Mouse (Mus musculus) ES-Bruce4 (cell line): ENCODE results near the gene Cacna2d1.

ENCODE experiments used
- CTCF ChIP-seq: IDR thresholded peaks from one replicate; pipeline ENCODE4 v1.8.1; 2011; ENCODE audit warnings: low read depth, low read length
- EP300 ChIP-seq: IDR thresholded peaks from 2 replicates; pipeline ENCODE4 v1.6.1; 2011; ENCODE audit warnings: low read depth, low read length; ENCODE audit not compliant: insufficient read depth

DNA sequence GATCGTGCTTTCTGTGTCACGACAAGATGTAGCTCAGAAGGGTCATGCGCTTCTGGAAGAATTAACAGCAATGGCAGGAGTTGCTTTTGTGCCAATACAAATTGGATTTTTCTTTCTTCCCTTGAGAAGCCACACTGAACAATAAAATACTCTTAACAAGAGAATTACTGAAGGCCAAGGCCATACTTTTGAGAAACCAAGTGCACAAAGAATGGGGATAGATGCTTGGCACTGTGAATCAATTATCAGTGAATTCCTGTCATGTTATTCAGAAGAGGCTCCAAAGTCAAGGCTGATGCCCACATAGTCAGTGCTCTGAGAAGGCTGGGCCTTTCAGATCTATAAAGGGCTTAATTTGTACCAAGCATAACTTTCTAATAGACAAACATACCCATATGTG, 305.8 kb downstream of the Cacna2d1 start:
- TF ChIP-seq CTCF = no peak
- no peak for TF ChIP-seq EP300
